Mouse (Mus musculus): Measurements from ENCODE around the gene Srrm2. TPM values are rescaled to one million over a fixed set of nuclear protein-coding genes. Genes with fewer than 3 reads are reported as not detected.

Gene Srrm2
- total RNA-seq, 2 experiments from 2014 or later = 480 to 746 TPM

- no peak for DNase-seq (ENCODE audit: low spot score in 2 of 2)
These were observed 14.2 kb downstream of the Srrm2 start for GRCm38 (mm10) chr17:23804426-23805085.

- DNase-seq (ENCODE audit: low spot score in 2 of 2) = peak in 1 of 2 experiments; percentile 53
These were observed 16.5 kb downstream of the Srrm2 start for GRCm38 (mm10) chr17:23806867-23807266.

GRCm38 (mm10) chr17:23807918-23808317, 17.6 kb downstream of the Srrm2 start:
- no peak for DNase-seq (ENCODE audit: low spot score in 2 of 2)

DNA sequence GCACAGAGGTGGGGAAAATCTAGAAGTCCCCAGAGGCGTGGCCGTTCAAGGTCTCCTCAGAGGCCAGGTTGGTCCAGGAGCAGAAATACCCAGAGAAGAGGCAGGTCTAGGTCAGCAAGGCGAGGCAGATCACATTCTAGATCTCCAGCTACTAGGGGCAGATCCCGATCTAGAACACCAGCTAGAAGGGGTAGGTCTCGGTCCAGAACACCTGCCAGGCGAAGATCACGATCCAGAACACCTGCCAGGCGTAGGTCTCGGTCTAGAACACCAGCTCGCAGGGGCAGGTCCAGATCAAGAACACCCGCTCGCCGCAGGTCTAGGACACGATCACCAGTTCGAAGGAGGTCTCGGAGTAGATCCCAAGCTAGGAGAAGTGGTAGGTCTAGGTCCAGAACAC, 25.3 kb downstream of the Srrm2 start:
- DNase-seq (ENCODE audit: low spot score in 2 of 2) = no peak

- DNase-seq (ENCODE audit: low spot score in 2 of 2) = no peak
These were observed 28.2 kb downstream of the Srrm2 start for GRCm38 (mm10) chr17:23818579-23818978.

DNA sequence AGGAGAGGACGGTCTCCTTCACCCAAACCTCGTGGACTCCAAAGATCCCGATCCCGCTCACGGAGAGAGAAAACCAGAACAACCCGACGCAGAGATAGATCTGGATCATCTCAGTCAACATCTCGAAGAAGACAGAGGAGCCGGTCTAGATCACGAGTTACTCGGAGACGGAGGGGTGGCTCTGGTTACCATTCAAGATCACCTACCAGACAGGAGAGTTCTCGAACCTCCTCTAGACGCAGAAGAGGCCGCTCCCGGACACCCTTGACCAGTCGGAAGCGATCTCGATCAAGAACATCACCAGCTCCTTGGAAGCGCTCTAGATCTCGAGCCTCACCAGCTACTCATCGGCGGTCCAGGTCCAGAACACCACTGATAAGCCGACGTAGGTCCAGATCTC, 28.9 kb downstream of the Srrm2 start:
- DNase-seq (ENCODE audit: low spot score in 2 of 2) = no peak

- no peak for DNase-seq (ENCODE audit: low spot score in 2 of 2)
These were observed 30.4 kb downstream of the Srrm2 start for GRCm38 (mm10) chr17:23820731-23821130.

- no peak for DNase-seq (ENCODE audit: low spot score in 2 of 2)
These were observed 31.8 kb downstream of the Srrm2 start for GRCm38 (mm10) chr17:23822094-23822493.

- no peak for DNase-seq (ENCODE audit: low spot score in 2 of 2)
These were observed 32.7 kb downstream of the Srrm2 start for GRCm38 (mm10) chr17:23823018-23823417.

GRCm38 (mm10) chr17:23823614-23824013, 33.3 kb downstream of the Srrm2 start:
- no peak for DNase-seq (ENCODE audit: low spot score in 2 of 2)

DNA sequence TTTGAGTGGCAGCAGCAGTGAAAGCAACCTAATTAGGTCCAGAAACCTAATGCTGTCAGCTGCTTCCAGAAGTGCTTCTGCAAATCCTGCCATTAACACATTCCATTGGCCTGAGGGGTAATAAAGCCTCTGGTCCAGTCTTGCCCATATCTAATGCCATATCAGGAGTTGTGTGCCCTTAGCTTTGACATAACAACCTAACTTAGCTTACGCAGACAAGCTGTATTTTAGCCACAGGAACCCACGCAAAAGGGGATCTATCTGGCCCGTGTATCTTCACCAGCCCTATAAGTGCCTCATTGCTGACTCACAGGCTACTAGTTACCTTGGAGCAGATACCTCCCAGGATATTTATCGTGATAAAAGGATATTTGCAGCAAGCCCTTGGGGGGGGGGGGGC, 35.3 kb downstream of the Srrm2 start:
- DNase-seq (ENCODE audit: low spot score in 2 of 2) = no peak

DNA sequence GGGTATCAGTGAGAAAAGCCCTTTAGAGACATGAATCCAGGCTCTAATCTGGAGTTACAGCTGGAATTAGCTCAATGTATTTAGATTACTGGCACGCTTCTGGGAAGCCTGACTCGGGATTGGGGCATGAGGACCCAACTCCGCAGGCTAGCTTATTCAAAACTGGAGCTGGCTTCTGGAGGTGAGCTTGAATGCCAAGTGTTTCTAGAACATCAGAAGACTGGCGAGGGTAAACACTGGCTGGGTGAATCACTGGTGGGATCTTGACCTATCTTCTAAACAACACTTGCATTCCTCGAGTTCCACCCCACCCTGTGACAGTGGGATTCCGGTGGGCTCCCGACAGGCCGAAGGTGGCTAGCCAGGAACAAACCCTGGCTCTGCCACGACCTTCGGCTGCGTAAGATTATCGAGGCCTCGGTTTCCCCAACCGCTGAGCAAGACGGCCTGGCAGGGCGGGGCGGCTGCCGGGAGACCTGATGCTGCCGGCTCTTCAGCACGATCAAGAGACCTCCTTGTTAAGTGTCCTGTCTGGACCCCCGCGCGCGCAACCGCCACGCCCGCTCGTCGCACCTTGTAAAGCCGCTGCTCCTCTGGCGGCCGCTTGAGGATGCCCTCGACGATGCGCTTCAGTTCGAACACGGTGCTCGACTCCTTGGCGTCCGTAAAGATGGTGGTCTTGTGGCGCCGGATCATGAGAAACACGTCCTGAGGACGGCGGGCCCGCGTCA, 38.1 kb downstream of the Srrm2 start:
- DNase-seq (ENCODE audit: low spot score in 2 of 2) = peak; percentile 51 to 54

GRCm38 (mm10) chr17:23829064-23829619, 38.8 kb downstream of the Srrm2 start, which contains the start of gene Elob:
Gene Elob, minus strand, starts transcription at chr17:23829136.
- DNase-seq (ENCODE audit: low spot score in 2 of 2) = peak; percentile 73 to 78

DNA sequence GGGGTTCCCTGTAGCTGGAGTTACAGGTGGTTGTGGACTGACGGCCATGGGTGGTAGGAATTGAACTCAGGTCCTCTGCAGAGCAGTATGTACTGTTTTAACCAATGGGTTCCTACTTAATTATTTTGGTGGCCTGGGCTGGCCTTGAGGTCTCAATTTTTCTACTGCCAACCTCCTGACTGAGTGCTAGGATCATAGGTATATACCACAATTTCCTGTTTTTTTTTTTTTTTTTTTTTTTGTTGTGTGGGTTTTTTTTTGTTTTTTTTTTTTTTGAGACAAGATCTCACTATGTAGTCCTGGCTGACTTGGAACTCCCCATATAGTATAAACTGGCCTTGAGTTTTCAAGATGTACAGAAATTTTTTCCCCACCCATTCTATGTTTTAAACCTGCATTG, 40.9 kb downstream of the Srrm2 start:
- DNase-seq (ENCODE audit: low spot score in 2 of 2) = no peak

- no peak for DNase-seq (ENCODE audit: low spot score in 2 of 2)
These were observed 45.8 kb downstream of the Srrm2 start, which contains the start of gene Prss33 for GRCm38 (mm10) chr17:23836006-23836575. Gene Prss33, minus strand, starts transcription at chr17:23836056.

- peak; percentile 41 to 53 for DNase-seq (ENCODE audit: low spot score in 2 of 2)
These were observed 50.8 kb downstream of the Srrm2 start for GRCm38 (mm10) chr17:23841145-23841544.

DNA sequence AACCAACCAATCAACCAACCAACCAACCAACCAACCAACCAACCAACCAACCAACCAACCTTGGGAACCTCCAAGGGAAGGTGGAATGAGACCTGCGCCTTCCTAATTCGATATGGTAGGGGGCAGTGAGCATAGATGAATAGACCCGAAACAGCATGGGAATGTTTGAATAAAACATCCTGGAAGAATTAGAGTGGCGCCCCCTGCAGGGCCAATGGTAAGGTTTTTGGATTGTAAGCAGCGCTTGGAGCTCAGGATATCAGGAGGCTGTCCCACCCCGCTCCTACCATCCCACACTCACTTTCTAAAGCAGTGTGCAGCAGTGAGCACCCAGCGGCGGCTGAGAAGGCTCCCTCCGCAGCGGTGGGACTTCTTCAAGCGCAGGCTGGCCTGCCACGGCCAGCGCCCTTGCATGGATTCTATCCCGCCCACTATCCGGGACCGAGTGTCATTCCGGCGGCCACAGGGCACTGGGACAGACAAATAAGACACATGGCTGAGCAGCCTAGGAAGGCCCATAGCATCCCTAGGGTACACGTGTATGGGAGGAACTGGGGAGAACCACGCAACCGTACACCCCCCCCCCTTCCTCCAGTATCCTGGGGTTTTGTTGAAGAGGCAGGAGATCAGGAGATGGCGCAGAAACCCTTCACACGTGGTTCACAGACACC, 52.9 kb downstream of the Srrm2 start:
- peak in 1 of 2 experiments; percentile 19 for DNase-seq (ENCODE audit: low spot score in 2 of 2)

DNA sequence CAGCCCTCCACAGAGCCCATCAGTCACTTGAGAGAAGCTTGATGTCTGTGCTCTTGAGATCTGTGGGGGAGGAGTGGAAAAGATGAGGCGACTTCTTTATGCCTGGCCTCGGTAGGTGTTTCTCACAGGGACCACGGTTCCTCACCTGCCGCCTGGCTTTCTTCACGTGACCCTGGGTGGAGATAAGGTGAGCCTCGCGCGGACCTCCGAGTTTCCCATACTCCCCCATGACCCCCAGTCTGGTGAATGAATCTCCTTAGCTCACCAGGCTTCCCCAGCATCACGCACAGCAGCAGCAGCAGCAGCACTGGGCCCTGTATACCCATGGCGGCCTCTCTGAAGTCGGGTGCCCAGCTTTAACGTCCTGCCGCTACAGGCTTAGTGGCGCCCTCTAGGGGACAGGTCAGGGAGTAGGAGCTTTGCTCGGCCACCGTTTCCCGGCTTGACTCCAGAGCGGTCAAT, 53.5 kb downstream of the Srrm2 start, which contains the start of the genes Prss32 and Prss41:
TSS of gene Prss32 (plus strand) at position 44 of the 462 bp plus-strand sequence.
TSS of gene Prss41 (minus strand) at position 361 of the 462 bp plus-strand sequence.
- peak; percentile 52 to 63 for DNase-seq (ENCODE audit: low spot score in 2 of 2)

- DNase-seq (ENCODE audit: low spot score in 2 of 2) = no peak
These were observed 59.7 kb downstream of the Srrm2 start for GRCm38 (mm10) chr17:23850028-23850427.

GRCm38 (mm10) chr17:23850853-23851749, 60.8 kb downstream of the Srrm2 start:
- peak; percentile 51 to 72 for DNase-seq (ENCODE audit: low spot score in 2 of 2)
